Mouse (Mus musculus) v-Abl transformed pro-B cells (cell line): ENCODE measurements around the gene Sergef.

Experiments used
- in situ Hi-C, 2 experiments: fragments of 400-800 bp; cut with MboI; formaldehyde crosslinking; loops; one replicate each; pipeline ENCODE4 v1.15.1; 2025; ENCODE audit not compliant: unreplicated experiment in 2 of 2

Gene Sergef

GRCm38 (mm10) chr7:46462287-46462686 lies 177.3 kb downstream of the Sergef start:
- in situ Hi-C loops = no loop called here

GRCm38 (mm10) chr7:46459605-46460245 lies 179.9 kb downstream of the Sergef start:
- in situ Hi-C loops = no loop called here

- in situ Hi-C loops = no loop called here
Measured at GRCm38 (mm10) chr7:46459200-46459599, 180.4 kb downstream of the Sergef start.

GRCm38 (mm10) chr7:46457889-46458288 lies 181.7 kb downstream of the Sergef start:
- in situ Hi-C loops = no loop called here

GRCm38 (mm10) chr7:46453930-46454679 lies 185.5 kb downstream of the Sergef start:
- in situ Hi-C loops = no loop called here

DNA sequence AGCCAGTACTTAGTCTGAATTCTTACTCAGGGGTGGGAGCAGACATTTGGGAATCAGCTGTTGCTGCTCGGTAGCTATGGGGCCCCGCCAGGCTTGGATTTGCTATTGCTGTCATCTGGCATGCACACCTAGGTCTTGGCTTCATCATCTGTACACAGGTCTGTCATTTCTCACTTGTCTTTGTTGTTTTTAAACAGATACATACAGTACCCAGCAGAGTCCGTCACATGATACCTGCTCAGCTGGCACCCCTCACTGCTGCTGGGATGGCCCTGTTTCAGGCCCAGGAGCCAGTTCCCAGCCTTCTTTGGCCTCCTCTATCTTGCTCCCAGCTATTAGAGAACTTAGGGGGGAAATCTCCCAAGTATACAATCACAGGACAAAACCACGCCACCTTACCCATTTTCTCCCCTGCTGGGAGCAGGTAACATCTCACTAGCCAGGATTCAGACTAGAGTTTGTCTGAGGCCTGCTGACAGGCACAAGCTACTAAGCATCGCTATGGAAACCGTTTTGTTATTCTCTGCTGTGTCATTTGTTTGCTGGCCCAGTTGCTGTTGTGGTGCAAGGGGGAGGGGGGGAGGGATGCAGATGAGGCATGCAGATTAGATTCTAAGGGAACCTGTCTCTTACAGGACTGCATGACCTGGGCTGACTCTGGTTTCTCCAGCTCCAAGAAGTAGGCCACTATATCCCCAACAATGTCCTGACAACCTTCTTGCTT lies 190.5 kb downstream of the Sergef start:
- in situ Hi-C loops = no loop called here

GRCm38 (mm10) chr7:46447473-46448165 lies 192.0 kb downstream of the Sergef start:
- in situ Hi-C loops = no loop called here

GRCm38 (mm10) chr7:46445896-46446295 lies 193.7 kb downstream of the Sergef start:
- in situ Hi-C loops = no loop called here

DNA sequence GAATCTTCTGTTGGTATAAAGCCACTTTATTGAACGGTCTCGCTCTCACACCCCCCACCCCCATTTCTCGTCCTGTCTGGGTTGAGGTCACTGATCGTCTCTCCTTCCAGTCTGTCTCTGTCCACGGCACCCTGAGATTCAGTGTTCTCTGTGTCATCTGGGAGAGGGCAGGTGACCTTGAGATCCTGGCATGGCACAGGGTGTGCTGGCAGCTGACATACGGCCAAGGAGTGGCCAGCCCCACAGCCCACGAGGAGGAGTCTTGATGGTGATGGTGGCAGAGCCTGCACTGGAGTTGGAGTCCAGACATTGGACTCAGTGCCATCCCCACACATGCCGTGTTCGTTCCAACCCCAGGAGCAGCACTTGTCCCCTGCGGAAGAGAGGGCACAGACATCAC lies 196.4 kb downstream of the Sergef start:
- in situ Hi-C loops = no loop called here

DNA sequence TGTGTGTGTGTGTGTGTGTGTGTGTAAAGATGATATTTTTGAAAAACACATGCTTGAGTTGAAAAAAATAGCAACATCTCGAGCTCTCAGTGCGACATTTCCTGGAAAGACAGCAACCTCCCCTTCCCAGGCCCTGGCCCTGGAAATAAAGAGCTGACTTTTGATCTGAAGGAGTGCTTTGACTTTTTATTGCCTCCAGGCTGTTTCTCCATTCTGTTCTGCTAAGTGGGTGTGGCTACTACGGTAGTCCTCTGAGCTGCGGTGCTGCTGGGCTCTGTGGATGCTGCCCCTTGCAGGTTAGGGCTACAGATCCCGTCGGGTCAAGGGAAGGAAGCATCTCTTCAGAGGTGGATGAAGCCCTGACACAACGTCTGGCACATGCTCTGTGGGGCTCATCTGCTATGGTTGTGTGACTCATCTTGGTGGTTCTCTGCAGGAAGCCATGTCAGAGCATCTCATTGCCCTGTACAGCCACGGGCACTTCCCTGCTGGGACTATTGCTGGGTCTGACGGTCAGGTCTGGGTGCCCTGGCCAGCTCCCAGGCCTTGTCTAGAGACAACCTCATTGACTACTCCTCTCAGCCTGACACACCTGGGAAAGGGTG lies 201.0 kb downstream of the Sergef start:
- in situ Hi-C loops = no loop called here

DNA sequence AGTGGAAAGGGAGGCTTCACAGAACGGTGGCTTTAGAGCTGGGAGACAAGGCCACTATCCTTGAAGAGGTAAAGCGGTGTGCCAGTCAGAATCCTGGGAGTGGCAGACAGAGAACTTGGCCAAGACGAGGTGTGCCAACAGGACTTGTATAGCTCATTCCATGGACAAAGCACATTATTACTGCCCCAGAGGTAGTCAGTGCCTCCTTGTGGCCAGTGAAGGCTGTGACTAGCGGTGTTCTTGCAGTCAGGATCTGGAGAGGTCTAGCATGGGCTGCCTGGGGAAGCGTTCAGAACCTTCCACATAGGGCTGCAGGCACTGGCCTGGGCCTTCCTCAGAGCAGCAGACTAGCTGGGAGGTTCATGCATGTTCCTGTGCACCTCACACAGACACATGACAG lies 203.8 kb downstream of the Sergef start:
- in situ Hi-C loops = no loop called here

GRCm38 (mm10) chr7:46433874-46434273 lies 205.7 kb downstream of the Sergef start:
- in situ Hi-C loops = no loop called here

GRCm38 (mm10) chr7:46425012-46425411 lies 214.6 kb downstream of the Sergef start:
- in situ Hi-C loops = loop anchor here in 1 of 2 experiments (5.0 to 10.0 kb wide), 3 partner anchors 33 to 180 kb away; no protein-coding TSS in a partner anchor

DNA sequence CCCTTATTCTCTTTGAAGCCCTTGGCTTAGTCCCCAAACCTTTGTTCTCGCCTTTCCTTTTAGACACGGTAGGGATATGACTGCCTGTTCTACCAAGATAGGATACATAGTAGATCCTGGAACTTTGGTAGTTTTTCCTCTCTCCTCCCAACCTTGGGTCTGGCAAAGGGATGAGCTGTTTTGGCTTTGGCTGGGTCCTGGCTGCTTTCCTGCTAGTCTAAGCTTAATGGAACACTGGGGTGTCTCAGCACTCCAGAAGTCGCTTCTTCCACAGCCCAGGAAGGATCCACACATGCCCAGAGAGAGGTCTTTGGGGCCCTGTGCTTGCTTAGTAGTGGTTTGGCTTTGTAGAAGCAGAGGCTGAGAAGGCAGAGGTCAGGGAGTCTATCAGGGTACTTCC lies 215.7 kb downstream of the Sergef start:
- in situ Hi-C loops = loop anchor here (5.0 to 10.0 kb wide), 4 partner anchors 42 to 181 kb away; no protein-coding TSS in a partner anchor

GRCm38 (mm10) chr7:46422764-46423412 lies 216.7 kb downstream of the Sergef start:
- in situ Hi-C loops = loop anchor here (5.0 to 10.0 kb wide), 4 partner anchors 41 to 182 kb away; no protein-coding TSS in a partner anchor

GRCm38 (mm10) chr7:46422052-46422763 lies 217.4 kb downstream of the Sergef start:
- in situ Hi-C loops = loop anchor here (5.0 to 10.0 kb wide), 4 partner anchors 40 to 183 kb away; no protein-coding TSS in a partner anchor

- in situ Hi-C loops = loop anchor here (5.0 to 10.0 kb wide), 4 partner anchors 39 to 183 kb away; no protein-coding TSS in a partner anchor
Measured at GRCm38 (mm10) chr7:46421535-46421934, 218.1 kb downstream of the Sergef start.

DNA sequence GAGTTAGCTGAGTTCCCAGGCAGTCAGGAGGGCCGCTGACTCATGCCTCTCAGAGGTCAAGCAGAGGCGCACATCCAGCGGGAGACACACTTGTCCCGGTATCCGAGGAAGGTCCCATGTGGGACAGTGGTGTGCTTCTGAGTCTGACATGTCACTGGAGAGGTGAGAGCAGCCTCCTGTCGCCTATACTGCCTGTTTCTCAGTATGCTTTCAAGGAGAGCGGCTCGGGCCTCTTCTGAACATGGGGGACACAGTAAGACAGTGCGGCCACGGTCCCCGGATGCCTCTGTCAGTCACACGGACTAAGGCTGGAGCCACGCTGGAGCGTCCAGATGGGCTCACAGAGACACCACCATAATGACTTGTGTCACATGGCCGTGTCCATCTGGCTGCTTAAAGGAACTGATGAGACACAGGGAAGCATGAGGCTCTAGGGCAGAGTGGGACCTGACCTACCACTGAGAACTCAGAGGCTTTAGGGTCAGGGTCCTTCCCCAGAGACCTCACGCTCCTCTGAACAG lies 221.4 kb downstream of the Sergef start:
- in situ Hi-C loops = no loop called here

DNA sequence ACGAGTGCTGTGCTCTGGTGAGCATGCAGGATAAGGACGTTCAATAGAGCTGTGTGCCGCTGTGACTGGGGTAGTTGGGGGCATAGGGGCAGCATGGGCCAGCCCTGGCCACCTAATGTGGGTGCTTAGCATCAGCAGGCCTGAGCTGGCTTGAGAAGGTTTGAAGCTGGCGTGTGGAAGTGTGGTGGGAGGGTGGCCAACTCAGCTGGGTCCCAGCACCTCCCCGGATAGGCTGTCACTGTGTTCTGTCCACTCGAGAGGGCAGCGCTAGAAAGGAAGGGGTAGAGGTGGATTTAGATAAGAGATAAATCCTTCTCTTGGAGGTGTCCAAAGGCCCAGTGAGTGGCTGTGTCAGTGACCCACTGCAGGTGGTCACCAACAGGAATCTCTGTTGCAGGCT lies 222.1 kb downstream of the Sergef start:
- in situ Hi-C loops = no loop called here
